Mouse (Mus musculus) hindbrain, embryonic 10.5 days (tissue): ENCODE measurements around the gene Manf. TPM values are rescaled to one million over a fixed set of nuclear protein-coding genes. Genes with fewer than 3 reads are reported as not detected.
A peak's percentile ranks its signal among the peaks of the same experiment; 100 is the strongest.

Experiments
- DNase-seq: peaks from one replicate; pipeline ENCODE4 v3.0.0-alpha.2; 2017; ENCODE audit warnings: low spot score
- H3K27ac ChIP-seq: fragments of 300-500 bp; sonication (generic); 2 replicates; pipeline ENCODE4 v1.5.1; 2016; ENCODE audit warnings: mild to moderate bottlenecking, moderate library complexity
- H3K27me3 ChIP-seq: fragments of 300-500 bp; sonication (generic); 2 replicates; pipeline ENCODE4 v1.6.1; 2016; ENCODE audit warnings: mild to moderate bottlenecking; ENCODE audit not compliant: poor library complexity, insufficient read depth, severe bottlenecking
- H3K36me3 ChIP-seq: fragments of 300-500 bp; sonication (generic); 2 replicates; pipeline ENCODE4 v1.6.1; 2016; ENCODE audit warnings: mild to moderate bottlenecking, moderate library complexity
- H3K4me1 ChIP-seq: fragments of 300-500 bp; sonication (generic); replicated peaks from 2 replicates; pipeline ENCODE4 v1.6.1; 2016; ENCODE audit warnings: mild to moderate bottlenecking
- H3K4me3 ChIP-seq: fragments of 300-500 bp; sonication (generic); 2 replicates; pipeline ENCODE4 v1.5.1; 2016; ENCODE audit warnings: mild to moderate bottlenecking, moderate library complexity
- H3K9me3 ChIP-seq: fragments of 300-500 bp; sonication (generic); 2 replicates; pipeline ENCODE4 v1.6.1; 2016; ENCODE audit warnings: mild to moderate bottlenecking, moderate library complexity
- WGBS: fragments of 180-500 bp; shearing (Covaris S2); methylation state at CpG from one replicate; pipeline ENCODE4 v1.1.7; 2016; 5-methylcytosine and 5-hydroxymethylcytosine counted together
- polyA plus RNA-seq: library from polyadenylated mRNA; unstranded; fragments of >200 nt; fragmentation: Nextera tagmentation; extraction: Ambion mirVana; gene quantifications from 2 replicates; pipeline ENCODE4 v1.2.1, GENCODE M21; 2016

The Manf gene
- polyA plus RNA-seq, 1 experiment from 2014 or later: 253 TPM

DNA sequence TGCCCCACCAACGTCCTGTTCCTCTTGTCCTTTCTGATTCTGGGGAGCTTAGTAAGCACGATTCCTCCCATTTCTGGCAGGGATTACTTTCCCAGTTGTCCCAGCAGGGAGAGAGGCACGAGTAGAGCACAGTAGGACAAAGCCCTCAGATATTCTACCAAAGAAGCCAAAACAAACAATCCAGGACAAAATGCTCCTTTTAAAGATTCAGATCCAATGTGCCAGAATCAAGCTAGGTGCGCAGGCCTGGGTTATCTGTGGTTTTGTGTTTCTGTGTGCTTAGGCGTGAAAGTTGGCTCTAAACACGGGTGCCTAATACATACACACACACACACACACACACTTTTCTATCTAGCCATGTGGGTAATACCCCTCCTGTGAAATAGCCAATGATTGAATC lies 73.6 kb downstream of the Manf start:
- no peaks in the 10 kb centered on the region for H3K27me3 ChIP-seq
- no peak for DNase-seq
- 79% methylated on average over 6 of the region's 6 CpGs for WGBS

GRCm38 (mm10) chr9:106806503-106806902 lies 85.3 kb downstream of the Manf start:
- no peaks in the 10 kb centered on the region for H3K36me3 ChIP-seq
- no peak overlapping the region for H3K27ac ChIP-seq
- H3K4me3 ChIP-seq: no peak overlapping the region
- H3K27me3 ChIP-seq: no peaks in the 10 kb centered on the region
- H3K4me1 ChIP-seq: no peaks in the 10 kb centered on the region
- DNase-seq: no peak
- peaks cover 17% of the 10 kb centered on the region for H3K9me3 ChIP-seq
- WGBS: 86% methylated on average over 4 of the region's 4 CpGs

More for the DNA sequence above, 73.6 kb downstream of the Manf start:
- no peaks in the 10 kb centered on the region for H3K9me3 ChIP-seq
- no peak overlapping the region for H3K4me3 ChIP-seq
- H3K27ac ChIP-seq: no peak overlapping the region
- peaks cover 3% of the 10 kb centered on the region; the same call in 1 of the 2 replicates for H3K4me1 ChIP-seq
- H3K36me3 ChIP-seq: 0 out of 2 replicates have a peak, but pooled peaks cover 3% of the 10 kb centered on the region

DNA sequence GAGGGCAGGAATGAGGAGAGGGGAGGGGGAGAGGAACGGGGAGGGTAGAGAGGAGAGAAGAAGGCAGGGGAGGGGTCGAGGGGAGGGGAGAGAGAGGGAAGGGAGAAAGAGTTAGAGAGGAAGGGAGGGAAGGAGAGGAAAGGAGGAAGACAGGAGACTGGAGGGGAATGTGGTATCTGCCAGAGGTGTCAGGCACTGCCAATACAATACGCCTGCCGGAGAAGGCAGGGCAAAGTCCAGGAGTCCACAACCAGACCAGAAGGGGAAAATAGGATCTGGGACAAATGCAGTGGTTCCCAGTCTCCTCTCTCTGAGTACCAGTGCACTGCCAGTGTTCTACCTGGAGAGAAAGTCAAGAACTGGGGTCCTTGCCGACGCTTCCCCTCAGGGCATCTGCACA lies 100.9 kb downstream of the Manf start:
- H3K27me3 ChIP-seq: no peaks in the 10 kb centered on the region
- H3K4me1 ChIP-seq: peaks cover 19% of the 10 kb centered on the region
- no peaks in the 10 kb centered on the region for H3K36me3 ChIP-seq
- H3K27ac ChIP-seq: no peak overlapping the region
- WGBS: 70% methylated on average over 6 of the region's 6 CpGs
- no peaks in the 10 kb centered on the region for H3K9me3 ChIP-seq
- DNase-seq: no peak
- H3K4me3 ChIP-seq: no peak overlapping the region

DNA sequence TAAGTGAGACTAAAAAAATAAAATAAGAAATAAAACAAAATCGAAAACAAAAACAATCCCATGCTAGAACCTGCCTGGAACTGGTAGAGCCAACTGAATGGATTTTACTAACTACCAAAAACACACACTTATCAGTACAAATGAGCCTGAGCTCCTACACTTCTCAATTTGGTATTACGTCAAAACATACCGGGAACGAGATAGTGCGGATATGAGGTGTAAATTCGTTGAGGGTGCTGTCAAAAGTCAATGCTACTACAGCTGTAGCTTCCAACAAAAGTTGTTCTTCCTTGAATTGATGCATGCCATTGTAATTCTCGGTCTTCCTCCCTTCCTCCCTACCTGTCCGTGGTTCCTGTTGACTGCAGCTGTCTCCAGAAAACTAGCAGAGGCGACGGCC lies 102.4 kb downstream of the Manf start:
- no peaks in the 10 kb centered on the region for H3K9me3 ChIP-seq
- no peaks in the 10 kb centered on the region for H3K27me3 ChIP-seq
- peak overlapping the region; percentile 98 for H3K4me3 ChIP-seq
- H3K27ac ChIP-seq: peak overlapping the region; percentile 99
- no peaks in the 10 kb centered on the region for H3K36me3 ChIP-seq
- DNase-seq: peak; percentile 4
- H3K4me1 ChIP-seq: peaks cover 19% of the 10 kb centered on the region
- 22% methylated on average over 10 of the region's 10 CpGs for WGBS

GRCm38 (mm10) chr9:106788812-106789321 lies 102.9 kb downstream of the Manf start, which contains the start of gene Rad54l2:
Gene Rad54l2, minus strand, starts transcription at chr9:106789194.
- peak; percentile 89 for DNase-seq
- Histone ChIP-seq H3K36me3 (no peaks in the 10 kb centered on the region), H3K27ac (peak within 1 kb of the TSS; percentile 99), H3K4me3 (peak within 1 kb of the TSS; percentile 98), H3K27me3 (no peaks in the 10 kb centered on the region), H3K9me3 (no peaks in the 10 kb centered on the region), H3K4me1 (peaks cover 19% of the 10 kb centered on the region)
- under 1% methylated on average over 49 of the region's 49 CpGs for WGBS

Other genes with a start within 250 kb of the Manf start
- 21.5 and 25.9 TPM in 2 replicates for gene Grm2, start 235.9 kb downstream of the Manf start, polyA plus RNA-seq
- 31.3 and 31.6 TPM in 2 replicates for gene Tex264, start 206.1 kb downstream of the Manf start, polyA plus RNA-seq
- 9.0 and 10.4 TPM in 2 replicates for gene Rad54l2, start 102.8 kb downstream of the Manf start, polyA plus RNA-seq
- 27.5 and 27.7 TPM in 2 replicates for gene Dcaf1, start 70.1 kb downstream of the Manf start, polyA plus RNA-seq
- gene Rbm15b, start 4.6 kb downstream of the Manf start, polyA plus RNA-seq: 17.1 and 23.8 TPM in 2 replicates